Mouse (Mus musculus) MEL (cell line): ENCODE measurements around the gene Btbd8. TPM values are rescaled to one million over a fixed set of nuclear protein-coding genes. Genes with fewer than 3 reads are reported as not detected.
A peak's percentile ranks its signal among the peaks of the same experiment; 100 is the strongest.

ENCODE experiments used
- DNase-seq: peaks from one replicate; pipeline ENCODE4 v3.0.0; 2011; ENCODE audit warnings: low read depth, low spot score
- H3K27ac ChIP-seq: 2 replicates; pipeline ENCODE4 v1.5.1; 2012; ENCODE audit warnings: low read depth, mild to moderate bottlenecking, control low read depth, low read length, moderate library complexity; ENCODE audit not compliant: control insufficient read depth
- H3K27me3 ChIP-seq, 2 experiments: fragments of 150-350 bp in 1 of 2; sonication (generic) in 1 of 2; 2 replicates each; pipeline ENCODE4 v1.6.1; 2012; ENCODE audit warnings: low read length in 2 of 2, mild to moderate bottlenecking in 2 of 2, improper control_type of control experiment in 1 of 2, moderate library complexity in 1 of 2; ENCODE audit not compliant: insufficient read depth in 2 of 2, control insufficient read depth in 1 of 2
- H3K36me3 ChIP-seq, 2 experiments: 2 replicates each; pipeline ENCODE4 v1.6.1; 2012 to 2014; ENCODE audit warnings: low read length in 2 of 2, improper control_type of control experiment in 1 of 2, inconsistent platforms in 1 of 2, mild to moderate bottlenecking in 1 of 2; ENCODE audit not compliant: insufficient read depth in 2 of 2, control insufficient read depth in 1 of 2
- H3K4me1 ChIP-seq, 2 experiments: fragments of 150-350 bp in 1 of 2; sonication (generic) in 1 of 2; 2 replicates each; pipeline ENCODE4 v1.6.1; 2012; ENCODE audit warnings: low read length in 2 of 2, improper control_type of control experiment in 1 of 2, mild to moderate bottlenecking in 1 of 2; ENCODE audit not compliant: insufficient read depth in 2 of 2, control insufficient read depth in 1 of 2
- H3K4me3 ChIP-seq, 2 experiments: fragments of 150-350 bp in 1 of 2; sonication (generic) in 1 of 2; 2 replicates each; pipeline ENCODE4 v1.5.1; 2012; ENCODE audit warnings: low read depth in 2 of 2, low read length in 2 of 2, mild to moderate bottlenecking in 2 of 2, moderate library complexity in 2 of 2, control low read depth in 1 of 2, improper control_type of control experiment in 1 of 2; ENCODE audit not compliant: control insufficient read depth in 1 of 2, insufficient read depth in 1 of 2
- H3K79me2 ChIP-seq: 2 replicates; pipeline ENCODE4 v1.6.1; 2012; ENCODE audit warnings: mild to moderate bottlenecking, low read length, moderate library complexity; ENCODE audit not compliant: control insufficient read depth, poor library complexity, insufficient read depth
- H3K9ac ChIP-seq: 2 replicates; pipeline ENCODE4 v1.6.1; 2012; ENCODE audit warnings: low read depth, mild to moderate bottlenecking, control low read depth, low read length, moderate library complexity; ENCODE audit not compliant: control insufficient read depth, poor library complexity, severe bottlenecking
- H3K9me3 ChIP-seq: fragments of 150-350 bp; sonication (generic); replicated peaks from 2 replicates; pipeline ENCODE4 v1.6.1; 2012; ENCODE audit warnings: mild to moderate bottlenecking, low read length, improper control_type of control experiment, moderate library complexity; ENCODE audit not compliant: insufficient read depth
- BHLHE40 ChIP-seq: IDR thresholded peaks from 2 replicates; pipeline ENCODE4 v1.6.1; 2012; ENCODE audit warnings: low read depth, mild to moderate bottlenecking, inconsistent platforms, low read length, improper control_type of control experiment, borderline replicate concordance
- CHD1 ChIP-seq: IDR thresholded peaks from 2 replicates; pipeline ENCODE4 v1.6.1; 2012; ENCODE audit warnings: low read depth, mild to moderate bottlenecking, inconsistent platforms, low read length, improper control_type of control experiment
- CHD2 ChIP-seq: IDR thresholded peaks from 2 replicates; pipeline ENCODE4 v1.6.1; 2011; ENCODE audit warnings: low read length, improper control_type of control experiment
- E2F4 ChIP-seq: IDR thresholded peaks from 2 replicates; pipeline ENCODE4 v1.6.1; 2011; ENCODE audit warnings: low read depth, low read length, improper control_type of control experiment, borderline replicate concordance
- ELF1 ChIP-seq: IDR thresholded peaks from 2 replicates; pipeline ENCODE4 v1.6.1; 2014; ENCODE audit warnings: low read depth, mild to moderate bottlenecking, inconsistent platforms, low read length, improper control_type of control experiment, moderate library complexity
- EP300 ChIP-seq, 2 experiments: IDR thresholded peaks; 2 replicates each; pipeline ENCODE4 v1.6.1; 2011; ENCODE audit warnings: improper control_type of control experiment in 2 of 2, low read length in 2 of 2, low read depth in 1 of 2, mild to moderate bottlenecking in 1 of 2
- ETS1 ChIP-seq: IDR thresholded peaks from 2 replicates; pipeline ENCODE4 v1.6.1; 2012; ENCODE audit warnings: low read depth, mild to moderate bottlenecking, inconsistent platforms, low read length, improper control_type of control experiment, moderate library complexity
- GABPA ChIP-seq: IDR thresholded peaks from 2 replicates; pipeline ENCODE4 v1.6.1; 2012; ENCODE audit warnings: low read depth, mild to moderate bottlenecking, inconsistent platforms, low read length, improper control_type of control experiment, moderate library complexity
- GATA1 ChIP-seq: IDR thresholded peaks from 2 replicates; pipeline ENCODE4 v1.6.1; 2011; ENCODE audit warnings: low read depth, low read length, improper control_type of control experiment
- HCFC1 ChIP-seq: IDR thresholded peaks from 2 replicates; pipeline ENCODE4 v1.6.1; 2012; ENCODE audit warnings: low read depth, mild to moderate bottlenecking, inconsistent platforms, low read length, improper control_type of control experiment, moderate library complexity
- JUND ChIP-seq: IDR thresholded peaks from 2 replicates; pipeline ENCODE4 v1.6.1; 2011; ENCODE audit warnings: low read depth, mild to moderate bottlenecking, improper control_type of control experiment, low read length
- KAT2A ChIP-seq: conservative IDR thresholded peaks from 2 replicates; pipeline ENCODE4 v1.6.1; 2012; ENCODE audit warnings: low read depth, low read length, improper control_type of control experiment, inconsistent platforms
- MAFK ChIP-seq: IDR thresholded peaks from 2 replicates; pipeline ENCODE4 v1.6.1; 2011; ENCODE audit warnings: low read depth, mild to moderate bottlenecking, low read length, improper control_type of control experiment, borderline replicate concordance
- MAX ChIP-seq: IDR thresholded peaks from 2 replicates; pipeline ENCODE4 v1.6.1; 2011; ENCODE audit warnings: low read length, improper control_type of control experiment
- MAZ ChIP-seq: IDR thresholded peaks from 2 replicates; pipeline ENCODE4 v1.6.1; 2012; ENCODE audit warnings: low read depth, mild to moderate bottlenecking, inconsistent platforms, low read length, improper control_type of control experiment
- MEF2A ChIP-seq: IDR thresholded peaks from 2 replicates; pipeline ENCODE4 v1.6.1; 2014; ENCODE audit warnings: low read depth, mild to moderate bottlenecking, inconsistent platforms, low read length, improper control_type of control experiment; ENCODE audit not compliant: poor library complexity, insufficient replicate concordance, severe bottlenecking; ENCODE audit errors: extremely low read depth
- MXI1 ChIP-seq: IDR thresholded peaks from 2 replicates; pipeline ENCODE4 v1.6.1; 2011; ENCODE audit warnings: mild to moderate bottlenecking, low read depth, low read length, improper control_type of control experiment
- MYB ChIP-seq: IDR thresholded peaks from 2 replicates; pipeline ENCODE4 v1.6.1; 2011; ENCODE audit warnings: mild to moderate bottlenecking, low read depth, low read length, improper control_type of control experiment
- MYC ChIP-seq: IDR thresholded peaks from 2 replicates; pipeline ENCODE4 v1.6.1; 2011; ENCODE audit warnings: low read depth, mild to moderate bottlenecking, low read length, improper control_type of control experiment, moderate library complexity
- NELFE ChIP-seq: IDR thresholded peaks from 2 replicates; pipeline ENCODE4 v1.6.1; 2011; ENCODE audit warnings: low read depth, low read length, improper control_type of control experiment
- NRF1 ChIP-seq: IDR thresholded peaks from 2 replicates; pipeline ENCODE4 v1.6.1; 2014; ENCODE audit warnings: low read depth, mild to moderate bottlenecking, inconsistent platforms, low read length, improper control_type of control experiment, moderate library complexity; ENCODE audit not compliant: poor library complexity, insufficient read depth, severe bottlenecking
- POLR2A ChIP-seq, 2 experiments: IDR thresholded peaks; 2 replicates each; pipeline ENCODE4 v1.6.1; 2011 to 2012; ENCODE audit warnings: low read length in 2 of 2, mild to moderate bottlenecking in 2 of 2, control low read depth in 1 of 2, improper control_type of control experiment in 1 of 2, low read depth in 1 of 2, moderate library complexity in 1 of 2; ENCODE audit not compliant: control insufficient read depth in 1 of 2, insufficient read depth in 1 of 2, poor library complexity in 1 of 2
- POLR2AphosphoS2 ChIP-seq: IDR thresholded peaks from 2 replicates; pipeline ENCODE4 v1.6.1; 2011; ENCODE audit warnings: low read length, improper control_type of control experiment
- POLR2AphosphoS5 ChIP-seq: IDR thresholded peaks from 2 replicates; pipeline ENCODE4 v1.6.1; 2012; ENCODE audit warnings: low read depth, borderline replicate concordance, mild to moderate bottlenecking, inconsistent platforms, low read length, moderate library complexity, mixed read lengths
- RAD21 ChIP-seq: IDR thresholded peaks from 2 replicates; pipeline ENCODE4 v1.6.1; 2011; ENCODE audit warnings: mild to moderate bottlenecking, low read depth, low read length, improper control_type of control experiment
- SIN3A ChIP-seq: IDR thresholded peaks from 2 replicates; pipeline ENCODE4 v1.6.1; 2012; ENCODE audit warnings: low read length, improper control_type of control experiment, inconsistent platforms
- SMC3 ChIP-seq: IDR thresholded peaks from 2 replicates; pipeline ENCODE4 v1.6.1; 2011; ENCODE audit warnings: low read depth, low read length, improper control_type of control experiment
- TAL1 ChIP-seq: IDR thresholded peaks from 2 replicates; pipeline ENCODE4 v1.6.1; 2012; ENCODE audit warnings: mild to moderate bottlenecking, inconsistent platforms, low read length, moderate library complexity, mixed read lengths
- TBP ChIP-seq: IDR thresholded peaks from 2 replicates; pipeline ENCODE4 v1.8.0; 2011; ENCODE audit warnings: low read depth, low read length, improper control_type of control experiment
- TCF12 ChIP-seq: IDR thresholded peaks from 2 replicates; pipeline ENCODE4 v1.6.1; 2014; ENCODE audit warnings: low read depth, mild to moderate bottlenecking, inconsistent platforms, low read length, improper control_type of control experiment, moderate library complexity
- UBTF ChIP-seq: IDR thresholded peaks from 2 replicates; pipeline ENCODE4 v1.6.1; 2012; ENCODE audit warnings: low read depth, mild to moderate bottlenecking, inconsistent platforms, low read length, improper control_type of control experiment, moderate library complexity, borderline replicate concordance; ENCODE audit not compliant: insufficient read depth
- USF1 ChIP-seq: IDR thresholded peaks from 2 replicates; pipeline ENCODE4 v1.6.1; 2014; ENCODE audit warnings: low read depth, mild to moderate bottlenecking, inconsistent platforms, low read length, improper control_type of control experiment, moderate library complexity
- USF2 ChIP-seq, 2 experiments: IDR thresholded peaks; 2 replicates each; pipeline ENCODE4 v1.6.1; 2011 to 2012; ENCODE audit warnings: improper control_type of control experiment in 2 of 2, low read length in 2 of 2, borderline replicate concordance in 1 of 2, inconsistent platforms in 1 of 2, low read depth in 1 of 2, mild to moderate bottlenecking in 1 of 2; ENCODE audit not compliant: insufficient read depth in 1 of 2
- ZC3H11A ChIP-seq: IDR thresholded peaks from 2 replicates; pipeline ENCODE4 v1.6.1; 2012; ENCODE audit warnings: low read depth, mild to moderate bottlenecking, inconsistent platforms, low read length, improper control_type of control experiment
- ZKSCAN1 ChIP-seq: IDR thresholded peaks from 2 replicates; pipeline ENCODE4 v1.6.1; 2012; ENCODE audit warnings: low read depth, mild to moderate bottlenecking, inconsistent platforms, low read length, improper control_type of control experiment, moderate library complexity
- ZMIZ1 ChIP-seq: IDR thresholded peaks from 2 replicates; pipeline ENCODE4 v1.6.1; 2012; ENCODE audit warnings: low read depth, mild to moderate bottlenecking, inconsistent platforms, low read length, improper control_type of control experiment, moderate library complexity
- ZNF384 ChIP-seq: IDR thresholded peaks from 2 replicates; pipeline ENCODE4 v1.6.1; 2012; ENCODE audit warnings: low read depth, mild to moderate bottlenecking, inconsistent platforms, low read length, improper control_type of control experiment
- polyA plus RNA-seq, 2 experiments: library from polyadenylated mRNA; stranded (reverse) in 1 of 2; unstranded in 1 of 2; fragments of >175 nt in 1 of 2; fragments of >200 nt in 1 of 2; gene quantifications; 2 replicates each; pipeline versions ENCODE4 v1.2.1 to v1.2.4; 2012; ENCODE audit warnings: low replicate concordance in 2 of 2, low read depth in 1 of 2; ENCODE audit not compliant: insufficient read length in 2 of 2, insufficient read depth in 1 of 2, missing spikeins in 1 of 2
- total RNA-seq: library from RNA; depleted of rRNA; stranded (reverse); fragments of 300-350 nt; gene quantifications from 2 replicates; pipeline ENCODE4 v1.2.3, GENCODE M21; 2012

Btbd8 gene
- total and polyA plus RNA-seq, 3 experiments = 1.6 to 2.4 TPM; not detected in 1

GRCm38 (mm10) chr5:107513583-107513982, 75.8 kb downstream of the Btbd8 start:
- Histone ChIP-seq H3K36me3 (no peaks in the 10 kb centered on the region; a peak in 1 of 4 replicates), H3K9ac (no peak overlapping the region), H3K4me1 (peaks cover 0 to 6% of the 10 kb centered on the region in 2 experiments; a peak in 2 of 4 replicates), H3K27ac (no peak overlapping the region), H3K79me2 (no peaks in the 10 kb centered on the region), H3K27me3 (no peaks in the 10 kb centered on the region), H3K4me3 (no peak overlapping the region), H3K9me3 (no peaks in the 10 kb centered on the region)
- peak; percentile 91 for DNase-seq
- TF ChIP-seq SMC3 = peak; percentile 92
- no peak for TF ChIP-seq POLR2A (IDR thresholded peaks at IDR 0.05; ENCODE audit: control insufficient read depth in 1 of 2, insufficient read depth in 1 of 2, low read depth in 1 of 2, low read length in 2 of 2, poor library complexity in 1 of 2)
- TF ChIP-seq USF1 = no peak
- no peak for TF ChIP-seq USF2 (IDR thresholded peaks at IDR 0.05; ENCODE audit: borderline replicate concordance in 1 of 2, insufficient read depth in 1 of 2, low read depth in 1 of 2, low read length in 2 of 2)
- TF ChIP-seq EP300 (IDR thresholded peaks at IDR 0.05; ENCODE audit: low read depth in 1 of 2, low read length in 2 of 2) = peak in 1 of 2 experiments; percentile 45; a peak in 1 of 4 replicates
- TF ChIP-seq ZKSCAN1 = no peak
- TF ChIP-seq TCF12 = peak; percentile 45; the same call in 1 of the 2 replicates
- no peak for TF ChIP-seq ZMIZ1
- no peak for TF ChIP-seq POLR2AphosphoS2
- TF ChIP-seq GABPA = no peak
- TF ChIP-seq CHD2 = no peak
- no peak for TF ChIP-seq KAT2A
- TF ChIP-seq BHLHE40 = no peak
- TF ChIP-seq MXI1 = peak; percentile 38; the same call in 1 of the 2 replicates
- TF ChIP-seq ELF1 = 0 out of 2 replicates have a peak, but pooled peaks have one; percentile 31
- no peak for TF ChIP-seq ZNF384
- TF ChIP-seq MEF2A = no peak
- 0 out of 2 replicates have a peak, but pooled peaks have one; percentile 30 for TF ChIP-seq SIN3A
- TF ChIP-seq TBP = no peak
- TF ChIP-seq ZC3H11A = peak; percentile 77
- TF ChIP-seq E2F4 = no peak
- 0 out of 2 replicates have a peak, but pooled peaks have one; percentile 30 for TF ChIP-seq MAX
- 0 out of 2 replicates have a peak, but pooled peaks have one; percentile 24 for TF ChIP-seq HCFC1
- TF ChIP-seq NELFE = 0 out of 2 replicates have a peak, but pooled peaks have one; percentile 19
- TF ChIP-seq POLR2AphosphoS5 = no peak
- TF ChIP-seq JUND = 0 out of 2 replicates have a peak, but pooled peaks have one; percentile 25
- peak; percentile 68; the same call in 1 of the 2 replicates for TF ChIP-seq MYC
- peak; percentile 18; the same call in 1 of the 2 replicates for TF ChIP-seq ETS1
- no peak for TF ChIP-seq MAFK
- no peak for TF ChIP-seq MYB
- TF ChIP-seq MAZ = 0 out of 2 replicates have a peak, but pooled peaks have one; percentile 24
- TF ChIP-seq NRF1 = no peak
- TF ChIP-seq CHD1 = no peak
- TF ChIP-seq TAL1 = no peak
- TF ChIP-seq UBTF = no peak
- TF ChIP-seq GATA1 = no peak
- TF ChIP-seq RAD21 = peak; percentile 83
